7 mouse cellular contexts compared by ENCODE assay signal in genomic region chrX:155337567-155337904, GRCm38 (mm10). TPM values are rescaled to one million over a fixed set of nuclear protein-coding genes. Genes with fewer than 3 reads are reported as not detected.
DNase-seq lines count a peak whose midpoint lies in the region; ATAC-seq and TF ChIP-seq lines count a peak whose summit lies in the region.

No protein-coding gene starts in this region.

- H3K36me3 ChIP-seq in megakaryocyte, embryonic 14.5 days (replicated peaks; ENCODE audit: low read length) = peaks cover 2% of the 10 kb centered on the region
- peaks cover 19% of the 10 kb centered on the region for H3K36me3 ChIP-seq in forebrain, embryonic 10.5 days (replicated peaks)
- no peaks in the 10 kb centered on the region for H3K36me3 ChIP-seq in limb, embryonic 11.5 days (ENCODE audit: control insufficient read depth, insufficient read depth, low read length)
- no peaks in the 10 kb centered on the region for H3K36me3 ChIP-seq in small intestine, adult 2 months (ENCODE audit: control insufficient read depth, insufficient read depth, low read length)

- H3K4me2 ChIP-seq in limb, embryonic 11.5 days (ENCODE audit: low read depth, severe bottlenecking) = peak overlapping the region; percentile 28

- peak overlapping the region; percentile 49 for H3K9ac ChIP-seq in limb, embryonic 11.5 days (ENCODE audit: low read length)

- no peak for ATAC-seq in megakaryocyte, adult 5-6 weeks (ENCODE audit: poor library complexity, severe bottlenecking)
- no peak for ATAC-seq in limb, embryonic 11.5 days (ENCODE audit: insufficient number of reproducible peaks, low FRiP score, low TSS enrichment, low read depth)

- intact Hi-C loops in left cerebral cortex, postnatal 4 days (cut with DNase I) = no loop called here

- H3K4me1 ChIP-seq in megakaryocyte, embryonic 14.5 days = no peaks in the 10 kb centered on the region
- H3K4me1 ChIP-seq in forebrain, embryonic 10.5 days = no peaks in the 10 kb centered on the region
- no peaks in the 10 kb centered on the region for H3K4me1 ChIP-seq in limb, embryonic 11.5 days (ENCODE audit: control insufficient read depth, insufficient read depth, low read length)
- no peaks in the 10 kb centered on the region; the same call in 1 of the 2 replicates for H3K4me1 ChIP-seq in small intestine, adult 2 months (ENCODE audit: control insufficient read depth, insufficient read depth, insufficient read length, low read length)

- no peaks in the 10 kb centered on the region; the same call in 1 of the 2 replicates for H3K9me3 ChIP-seq in megakaryocyte, embryonic 14.5 days
- H3K9me3 ChIP-seq in forebrain, embryonic 10.5 days = no peaks in the 10 kb centered on the region
- H3K9me3 ChIP-seq in limb, embryonic 11.5 days (ENCODE audit: control insufficient read depth, low read length) = no peaks in the 10 kb centered on the region

- no peak for TF ChIP-seq POLR2A in small intestine, adult 2 months (IDR thresholded peaks at IDR 0.05; ENCODE audit: low read depth, low read length)

- no peak for DNase-seq in forebrain, embryonic 10.5 days (ENCODE audit: extremely low spot score, low spot score)
- no peak for DNase-seq in limb, embryonic 11.5 days (ENCODE audit: low spot score)
- DNase-seq in adrenal gland, postnatal 25 days = no peak
- DNase-seq in left cerebral cortex, postnatal 4 days = no peak

- peaks cover 6% of the 10 kb centered on the region for H3K27me3 ChIP-seq in megakaryocyte, embryonic 14.5 days (replicated peaks)
- no peaks in the 10 kb centered on the region for H3K27me3 ChIP-seq in forebrain, embryonic 10.5 days (ENCODE audit: poor library complexity, severe bottlenecking)
- no peaks in the 10 kb centered on the region for H3K27me3 ChIP-seq in limb, embryonic 11.5 days (ENCODE audit: control insufficient read depth, insufficient read depth, low read length)
- H3K27me3 ChIP-seq in small intestine, adult 2 months (ENCODE audit: control insufficient read depth, insufficient read depth, low read length) = no peaks in the 10 kb centered on the region

- H3K4me3 ChIP-seq in megakaryocyte, embryonic 14.5 days (replicated peaks) = peak overlapping the region; percentile 93
- H3K4me3 ChIP-seq in forebrain, embryonic 10.5 days = peak overlapping the region; percentile 61
- H3K4me3 ChIP-seq in limb, embryonic 11.5 days (ENCODE audit: low read depth, low read length) = peak overlapping the region; percentile 48
- peak overlapping the region; percentile 98 for H3K4me3 ChIP-seq in small intestine, adult 2 months (ENCODE audit: low read depth, low read length)

- no peak for TF ChIP-seq CTCF in small intestine, adult 2 months (IDR thresholded peaks at IDR 0.05; ENCODE audit: extremely low read depth, insufficient read length, insufficient replicate concordance, low read depth, low read length)

- WGBS in forebrain, embryonic 10.5 days = 11% methylated on average over 7 of the region's 7 CpGs
- 31% methylated on average over 7 of the region's 7 CpGs for WGBS in limb, embryonic 11.5 days
- WGBS in small intestine, adult 2 months = 16% methylated on average over 7 of the region's 7 CpGs

- H3K27ac ChIP-seq in forebrain, embryonic 10.5 days = peak overlapping the region; percentile 91
- no peak overlapping the region for H3K27ac ChIP-seq in limb, embryonic 11.5 days (replicated peaks; ENCODE audit: low read depth, low read length)
- no peak overlapping the region for H3K27ac ChIP-seq in small intestine, adult 2 months (ENCODE audit: insufficient read depth, low read depth, low read length)

RNA-seq across cellular contexts. Expression of gene Prdx4, which starts 3.0 kb away (rescaled TPM):
- polyA plus RNA-seq in megakaryocyte, embryonic 14.5 days (2012; ENCODE audit: insufficient read depth, low replicate concordance) = 32.8 TPM in 1 of 2 replicates, not detected in the other
- 124 and 167 TPM in 2 replicates for total RNA-seq in megakaryocyte, adult 5-6 weeks (2015)
- total RNA-seq in megakaryocyte, adult 5-6 weeks (2017) = 122 and 137 TPM in 2 replicates
- 275 and 278 TPM in 2 replicates for polyA plus RNA-seq in forebrain, embryonic 10.5 days (2016; fragmentation: Nextera tagmentation; extraction: Ambion mirVana)
- polyA plus RNA-seq in limb, embryonic 11.5 days (2014; fragmentation: Nextera tagmentation; extraction: Ambion mirVana) = 251 and 267 TPM in 2 replicates
- polyA plus RNA-seq in small intestine, adult 2 months (2012; rRNA removed) = 33.1 and 60.2 TPM in 2 replicates
- total RNA-seq in adrenal gland, postnatal 25 days (2021) = 29.6 and 39.0 TPM in 2 replicates
- 10 to 100 TPM; 35.3 to 35.8 TPM for total RNA-seq in left cerebral cortex, postnatal 4 days (2021)

Comparison
In these comparisons a context has a peak if more than half of its experiments do, and no peak if none do; other contexts are left out.
1. H3K4me3 ChIP-seq: peak in every context shown above with its lines; median percentile 98 in small intestine, adult 2 months; 93 in megakaryocyte, embryonic 14.5 days; 61 in forebrain, embryonic 10.5 days; 48 in limb, embryonic 11.5 days.